Mouse (Mus musculus) stomach, postnatal 0 days (tissue): ENCODE results near the gene Traf6. TPM values are rescaled to one million over a fixed set of nuclear protein-coding genes. Genes with fewer than 3 reads are reported as not detected.

Experiments
- ATAC-seq: fragments of 200-750 bp; cut with Nextera tagmentation; 2 replicates; pipeline ENCODE4 v1.8.0; 2017; ENCODE audit not compliant: low FRiP score, low TSS enrichment
- DNase-seq: peaks from one replicate; pipeline ENCODE4 v3.0.0-alpha.2; 2016; ENCODE audit warnings: low spot score
- H3K27ac ChIP-seq: fragments of 300-500 bp; sonication (generic); replicated peaks from 2 replicates; pipeline ENCODE4 v1.5.1; 2014; ENCODE audit warnings: mild to moderate bottlenecking, control low read depth
- H3K27me3 ChIP-seq: fragments of 300-500 bp; sonication (generic); 2 replicates; pipeline ENCODE4 v1.6.1; 2014; ENCODE audit warnings: low read length; ENCODE audit not compliant: control insufficient read depth, insufficient read depth
- H3K36me3 ChIP-seq: fragments of 300-500 bp; sonication (generic); 2 replicates; pipeline ENCODE4 v1.6.1; 2014; ENCODE audit warnings: low read length, mixed read lengths; ENCODE audit not compliant: control insufficient read depth, insufficient read depth
- H3K4me1 ChIP-seq: fragments of 300-500 bp; sonication (generic); replicated peaks from 2 replicates; pipeline ENCODE4 v1.6.1; 2014; ENCODE audit warnings: antibody characterized with exemption; ENCODE audit not compliant: control insufficient read depth, insufficient read depth
- H3K4me2 ChIP-seq: fragments of 300-500 bp; sonication (generic); replicated peaks from 2 replicates; pipeline ENCODE4 v1.6.1; 2014; ENCODE audit warnings: low read depth, mild to moderate bottlenecking, control low read depth, moderate library complexity
- H3K4me3 ChIP-seq: fragments of 300-500 bp; sonication (generic); 2 replicates; pipeline ENCODE4 v1.5.1; 2014; ENCODE audit warnings: low read depth, low read length, control low read depth
- H3K9ac ChIP-seq: fragments of 300-500 bp; sonication (generic); 2 replicates; pipeline ENCODE4 v1.6.1; 2014; ENCODE audit warnings: mild to moderate bottlenecking, low read length, control low read depth, mixed read lengths
- H3K9me3 ChIP-seq: fragments of 300-500 bp; sonication (generic); 2 replicates; pipeline ENCODE4 v1.6.1; 2016; ENCODE audit warnings: low read length; ENCODE audit not compliant: control insufficient read depth
- CTCF ChIP-seq: IDR thresholded peaks from 2 replicates; pipeline ENCODE4 v1.5.1; 2016; ENCODE audit warnings: antibody characterized with exemption, low read depth, mild to moderate bottlenecking, moderate library complexity
- EP300 ChIP-seq: optimal IDR thresholded peaks from 2 replicates; pipeline ENCODE3; 2016; ENCODE audit warnings: antibody characterized with exemption
- WGBS: fragments of 180-500 bp; shearing (Covaris S2); extraction: QIAGEN DNeasy Blood & Tissue Kit; methylation state at CpG from one replicate; pipeline ENCODE4 v1.1.7; 2014; 5-methylcytosine and 5-hydroxymethylcytosine counted together
- polyA plus RNA-seq: library from polyadenylated mRNA; unstranded; fragments of >200 nt; fragmentation: Nextera tagmentation; extraction: Ambion mirVana; gene quantifications from 2 replicates; pipeline ENCODE4 v1.2.1, GENCODE M21; 2015

Gene Traf6
- polyA plus RNA-seq, 1 experiment from 2014 or later: 4.5 TPM

- Histone ChIP-seq H3K27me3 (no peaks in the 10 kb centered on the region), H3K36me3 (no peaks in the 10 kb centered on the region), H3K4me1 (no peaks in the 10 kb centered on the region), H3K9ac (no peak within 1 kb of the TSS), H3K27ac (no peak within 1 kb of the TSS), H3K4me3 (no peak within 1 kb of the TSS), H3K9me3 (no peaks in the 10 kb centered on the region), H3K4me2 (no peak within 1 kb of the TSS)
- DNase-seq: no peak
- TF ChIP-seq CTCF (no peak), EP300 (no peak)
- WGBS: 36% methylated on average over 8 of the region's 8 CpGs
- no peak for ATAC-seq
These were observed 29.0 kb upstream of the Traf6 start, which contains the start of the genes Rag1 and B230118H07Rik for GRCm38 (mm10) chr2:101649114-101649671. TSS of gene Rag1 (minus strand) at chr2:101649501. TSS of gene B230118H07Rik (minus strand) at chr2:101649532.

- H3K4me3 ChIP-seq: no peak overlapping the region
- 44% methylated on average over 1 of the region's 1 CpGs for WGBS
- no peak overlapping the region for H3K27ac ChIP-seq
- H3K4me1 ChIP-seq: no peaks in the 10 kb centered on the region
- TF ChIP-seq EP300 (no peak), CTCF (no peak)
- no peaks in the 10 kb centered on the region for H3K9me3 ChIP-seq
- H3K4me2 ChIP-seq: no peak overlapping the region
- no peaks in the 10 kb centered on the region for H3K36me3 ChIP-seq
- no peaks in the 10 kb centered on the region for H3K27me3 ChIP-seq
- ATAC-seq: no peak
- no peak for DNase-seq
- H3K9ac ChIP-seq: no peak overlapping the region
These were observed 27.8 kb upstream of the Traf6 start for GRCm38 (mm10) chr2:101650446-101650845.

GRCm38 (mm10) chr2:101652204-101652920 is 25.9 kb upstream of the Traf6 start:
- H3K4me3 ChIP-seq: 0 out of 2 replicates have a peak overlapping the region, but pooled peaks have one; percentile 19
- no peaks in the 10 kb centered on the region for H3K27me3 ChIP-seq
- no peak overlapping the region for H3K27ac ChIP-seq
- 41% methylated on average over 14 of the region's 14 CpGs for WGBS
- ATAC-seq (no peak), DNase-seq (no peak)
- no peaks in the 10 kb centered on the region for H3K4me1 ChIP-seq
- H3K9ac ChIP-seq: no peak overlapping the region
- H3K4me2 ChIP-seq: peak overlapping the region; percentile 46
- H3K9me3 ChIP-seq: no peaks in the 10 kb centered on the region
- no peaks in the 10 kb centered on the region for H3K36me3 ChIP-seq
- TF ChIP-seq CTCF: no peak
- TF ChIP-seq EP300: no peak

GRCm38 (mm10) chr2:101652921-101653597 is 25.2 kb upstream of the Traf6 start:
- Histone ChIP-seq H3K4me3 (0 out of 2 replicates have a peak overlapping the region, but pooled peaks have one; percentile 19), H3K27me3 (no peaks in the 10 kb centered on the region), H3K36me3 (no peaks in the 10 kb centered on the region), H3K4me1 (no peaks in the 10 kb centered on the region), H3K9me3 (no peaks in the 10 kb centered on the region), H3K4me2 (peak overlapping the region; percentile 46), H3K9ac (no peak overlapping the region), H3K27ac (no peak overlapping the region)
- TF ChIP-seq EP300 (no peak), CTCF (peak; percentile 82)
- DNase-seq: peak; percentile 62
- WGBS: 18% methylated on average over 14 of the region's 14 CpGs
- no peak for ATAC-seq

GRCm38 (mm10) chr2:101660536-101660935 is 17.7 kb upstream of the Traf6 start:
- Histone ChIP-seq H3K4me2 (no peak overlapping the region), H3K4me1 (no peaks in the 10 kb centered on the region), H3K4me3 (no peak overlapping the region), H3K9me3 (no peaks in the 10 kb centered on the region), H3K27me3 (no peaks in the 10 kb centered on the region), H3K36me3 (no peaks in the 10 kb centered on the region), H3K9ac (no peak overlapping the region), H3K27ac (no peak overlapping the region)
- WGBS: 73% methylated on average over 2 of the region's 2 CpGs
- ATAC-seq (no peak), DNase-seq (no peak)
- TF ChIP-seq CTCF (no peak), EP300 (no peak)
